Mouse (Mus musculus) kidney, adult 9 months (tissue): ENCODE results near the gene Def8.

Experiments used
- DNase-seq: peaks from one replicate; pipeline ENCODE4 v3.0.0; 2022

Gene Def8

GRCm38 (mm10) chr8:123497699-123498098 lies 74.4 kb downstream of the Def8 start:
- DNase-seq, result no peak

GRCm38 (mm10) chr8:123498963-123499362 lies 75.6 kb downstream of the Def8 start:
- DNase-seq, result no peak

- no peak for DNase-seq
These were observed 76.2 kb downstream of the Def8 start for GRCm38 (mm10) chr8:123499556-123499955.

- DNase-seq, result no peak
These were observed 78.9 kb downstream of the Def8 start for GRCm38 (mm10) chr8:123502192-123502591.

- DNase-seq, result no peak
These were observed 80.6 kb downstream of the Def8 start for GRCm38 (mm10) chr8:123503801-123504467.

- no peak for DNase-seq
These were observed 81.4 kb downstream of the Def8 start for GRCm38 (mm10) chr8:123504591-123505195.

GRCm38 (mm10) chr8:123505267-123505666 lies 81.9 kb downstream of the Def8 start:
- no peak for DNase-seq

- DNase-seq, result no peak
These were observed 82.4 kb downstream of the Def8 start for GRCm38 (mm10) chr8:123505695-123506094.

GRCm38 (mm10) chr8:123507153-123507552 lies 83.8 kb downstream of the Def8 start:
- no peak for DNase-seq

GRCm38 (mm10) chr8:123510819-123511218 lies 87.5 kb downstream of the Def8 start:
- no peak for DNase-seq
